Mouse (Mus musculus) MEL (cell line): Measurements from ENCODE around the gene Ube2e1.

Experiments
- CTCF ChIP-seq, 3 experiments: IDR thresholded peaks in 2 of 3; conservative IDR thresholded peaks in 1 of 3; 2 replicates each; pipeline ENCODE4 v1.5.1; 2011 to 2012; ENCODE audit warnings: low read length in 3 of 3, low read depth in 2 of 3, mild to moderate bottlenecking in 2 of 3, improper control_type of control experiment in 1 of 3, inconsistent platforms in 1 of 3, mixed read lengths in 1 of 3, moderate library complexity in 1 of 3; ENCODE audit not compliant: control insufficient read depth in 1 of 3, insufficient read depth in 1 of 3, poor library complexity in 1 of 3, severe bottlenecking in 1 of 3
- ELF1 ChIP-seq: IDR thresholded peaks from 2 replicates; pipeline ENCODE4 v1.6.1; 2014; ENCODE audit warnings: low read depth, mild to moderate bottlenecking, inconsistent platforms, low read length, improper control_type of control experiment, moderate library complexity
- EP300 ChIP-seq, 2 experiments: IDR thresholded peaks; 2 replicates each; pipeline ENCODE4 v1.6.1; 2011; ENCODE audit warnings: improper control_type of control experiment in 2 of 2, low read length in 2 of 2, low read depth in 1 of 2, mild to moderate bottlenecking in 1 of 2
- JUND ChIP-seq: IDR thresholded peaks from 2 replicates; pipeline ENCODE4 v1.6.1; 2011; ENCODE audit warnings: low read depth, mild to moderate bottlenecking, improper control_type of control experiment, low read length
- KAT2A ChIP-seq: conservative IDR thresholded peaks from 2 replicates; pipeline ENCODE4 v1.6.1; 2012; ENCODE audit warnings: low read depth, low read length, improper control_type of control experiment, inconsistent platforms
- MAFK ChIP-seq: IDR thresholded peaks from 2 replicates; pipeline ENCODE4 v1.6.1; 2011; ENCODE audit warnings: low read depth, mild to moderate bottlenecking, low read length, improper control_type of control experiment, borderline replicate concordance
- MAX ChIP-seq: IDR thresholded peaks from 2 replicates; pipeline ENCODE4 v1.6.1; 2011; ENCODE audit warnings: low read length, improper control_type of control experiment
- NRF1 ChIP-seq: IDR thresholded peaks from 2 replicates; pipeline ENCODE4 v1.6.1; 2014; ENCODE audit warnings: low read depth, mild to moderate bottlenecking, inconsistent platforms, low read length, improper control_type of control experiment, moderate library complexity; ENCODE audit not compliant: poor library complexity, insufficient read depth, severe bottlenecking
- POLR2A ChIP-seq, 2 experiments: IDR thresholded peaks; 2 replicates each; pipeline ENCODE4 v1.6.1; 2011 to 2012; ENCODE audit warnings: low read length in 2 of 2, mild to moderate bottlenecking in 2 of 2, control low read depth in 1 of 2, improper control_type of control experiment in 1 of 2, low read depth in 1 of 2, moderate library complexity in 1 of 2; ENCODE audit not compliant: control insufficient read depth in 1 of 2, insufficient read depth in 1 of 2, poor library complexity in 1 of 2
- POLR2AphosphoS5 ChIP-seq: IDR thresholded peaks from 2 replicates; pipeline ENCODE4 v1.6.1; 2012; ENCODE audit warnings: low read depth, borderline replicate concordance, mild to moderate bottlenecking, inconsistent platforms, low read length, moderate library complexity, mixed read lengths
- TAL1 ChIP-seq: IDR thresholded peaks from 2 replicates; pipeline ENCODE4 v1.6.1; 2012; ENCODE audit warnings: mild to moderate bottlenecking, inconsistent platforms, low read length, moderate library complexity, mixed read lengths
- TBP ChIP-seq: IDR thresholded peaks from 2 replicates; pipeline ENCODE4 v1.8.0; 2011; ENCODE audit warnings: low read depth, low read length, improper control_type of control experiment
- USF2 ChIP-seq, 2 experiments: IDR thresholded peaks; 2 replicates each; pipeline ENCODE4 v1.6.1; 2011 to 2012; ENCODE audit warnings: improper control_type of control experiment in 2 of 2, low read length in 2 of 2, borderline replicate concordance in 1 of 2, inconsistent platforms in 1 of 2, low read depth in 1 of 2, mild to moderate bottlenecking in 1 of 2; ENCODE audit not compliant: insufficient read depth in 1 of 2
- ZNF384 ChIP-seq: IDR thresholded peaks from 2 replicates; pipeline ENCODE4 v1.6.1; 2012; ENCODE audit warnings: low read depth, mild to moderate bottlenecking, inconsistent platforms, low read length, improper control_type of control experiment

DNA sequence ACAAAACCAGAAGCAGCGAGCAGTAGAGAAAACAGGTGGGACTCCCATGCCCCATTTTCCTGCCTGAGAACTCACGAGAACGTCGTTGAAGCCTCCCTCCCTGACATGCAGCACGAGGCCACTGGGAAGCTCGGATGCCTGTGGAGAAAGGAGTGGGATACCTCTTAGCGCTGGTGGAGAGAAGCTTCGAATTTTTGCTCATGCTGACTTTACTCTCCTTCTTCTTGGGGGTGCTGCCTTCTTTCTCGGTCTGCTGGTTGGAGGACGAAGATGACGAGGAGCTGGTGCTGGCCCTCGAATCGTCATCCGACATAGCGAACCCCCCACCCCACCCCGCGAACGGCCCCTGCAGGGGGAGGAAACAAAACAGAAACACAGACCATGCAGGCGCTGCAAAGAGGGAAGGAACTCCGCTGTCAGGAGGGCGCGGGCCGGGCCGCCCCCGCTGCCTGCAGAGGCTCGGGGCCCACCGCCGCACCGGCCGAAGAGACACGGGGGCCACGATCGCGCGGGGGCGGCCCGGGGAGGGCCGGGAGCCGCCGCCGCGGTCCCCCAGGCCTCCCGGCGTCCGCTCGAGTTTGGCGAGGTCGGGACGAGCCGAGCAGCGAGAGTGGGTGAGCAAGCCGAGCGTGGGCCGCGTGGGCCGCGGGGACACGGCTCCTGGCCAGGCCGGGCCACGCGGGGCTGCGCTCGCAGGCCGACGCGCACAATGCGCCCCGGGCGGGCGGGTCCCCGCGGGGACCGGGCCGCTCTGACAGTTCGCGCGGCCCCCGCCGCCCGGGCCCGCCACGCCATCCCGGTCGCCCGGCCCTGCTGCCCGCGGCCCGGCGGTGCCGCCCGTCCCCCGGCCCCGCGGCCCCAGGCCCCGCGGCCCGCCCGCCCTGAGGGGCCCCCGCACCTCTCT is 618 bp downstream of the Ube2e1 start:
- TF ChIP-seq TBP, result no peak
- TF ChIP-seq CTCF (IDR thresholded peaks at IDR 0.05 in 2 of 3, conservative IDR thresholded peaks at IDR 0.05 in 1 of 3; ENCODE audit: control insufficient read depth in 1 of 3, insufficient read depth in 1 of 3, low read depth in 2 of 3, low read length in 3 of 3, poor library complexity in 1 of 3, severe bottlenecking in 1 of 3), result no peak
- no peak for TF ChIP-seq POLR2A (IDR thresholded peaks at IDR 0.05; ENCODE audit: control insufficient read depth in 1 of 2, insufficient read depth in 1 of 2, low read depth in 1 of 2, low read length in 2 of 2, poor library complexity in 1 of 2)
- no peak for TF ChIP-seq JUND
- no peak for TF ChIP-seq KAT2A
- no peak for TF ChIP-seq MAFK
- no peak for TF ChIP-seq USF2 (IDR thresholded peaks at IDR 0.05; ENCODE audit: borderline replicate concordance in 1 of 2, insufficient read depth in 1 of 2, low read depth in 1 of 2, low read length in 2 of 2)
- TF ChIP-seq MAX, result peak; percentile 48
- no peak for TF ChIP-seq ELF1
- TF ChIP-seq POLR2AphosphoS5, result no peak
- TF ChIP-seq NRF1, result no peak
- no peak for TF ChIP-seq ZNF384
- TF ChIP-seq EP300 (IDR thresholded peaks at IDR 0.05; ENCODE audit: low read depth in 1 of 2, low read length in 2 of 2), result no peak
- TF ChIP-seq TAL1, result no peak
